Mouse (Mus musculus) midbrain, embryonic 15.5 days (tissue): ENCODE data around the gene Plbd1. TPM values are rescaled to one million over a fixed set of nuclear protein-coding genes. Genes with fewer than 3 reads are reported as not detected.

Experiments
- ATAC-seq: fragments of 200-750 bp; cut with Nextera tagmentation; replicated peaks from 2 replicates; pipeline ENCODE4 v1.8.0; 2017; ENCODE audit warnings: moderate TSS enrichment
- H3K27ac ChIP-seq: fragments of 300-500 bp; sonication (generic); 2 replicates; pipeline ENCODE4 v1.5.1; 2015; ENCODE audit warnings: mild to moderate bottlenecking, inconsistent platforms
- H3K27me3 ChIP-seq: fragments of 300-500 bp; sonication (generic); replicated peaks from 2 replicates; pipeline ENCODE4 v1.6.1; 2015; ENCODE audit warnings: inconsistent platforms
- H3K36me3 ChIP-seq: fragments of 300-500 bp; sonication (generic); replicated peaks from 2 replicates; pipeline ENCODE4 v1.6.1; 2015; ENCODE audit warnings: inconsistent platforms
- H3K4me1 ChIP-seq: fragments of 300-500 bp; sonication (generic); 2 replicates; pipeline ENCODE4 v1.6.1; 2015; ENCODE audit warnings: inconsistent platforms
- H3K4me2 ChIP-seq: fragments of 300-500 bp; sonication (generic); 2 replicates; pipeline ENCODE4 v1.6.1; 2015; ENCODE audit warnings: inconsistent platforms, mild to moderate bottlenecking, moderate library complexity
- H3K4me3 ChIP-seq: fragments of 300-500 bp; sonication (generic); 2 replicates; pipeline ENCODE4 v1.5.1; 2015; ENCODE audit warnings: mild to moderate bottlenecking, inconsistent platforms
- H3K9ac ChIP-seq: fragments of 300-500 bp; sonication (generic); 2 replicates; pipeline ENCODE4 v1.6.1; 2015; ENCODE audit warnings: mild to moderate bottlenecking, inconsistent platforms
- H3K9me3 ChIP-seq: fragments of 300-500 bp; sonication (generic); 2 replicates; pipeline ENCODE4 v1.6.1; 2016; ENCODE audit warnings: inconsistent platforms
- WGBS: fragments of 180-500 bp; shearing (Covaris S2); methylation state at CpG from one replicate; pipeline ENCODE4 v1.1.7; 2015; ENCODE audit warnings: mixed read lengths; 5-methylcytosine and 5-hydroxymethylcytosine counted together
- polyA plus RNA-seq: library from polyadenylated mRNA; unstranded; fragments of >200 nt; fragmentation: Nextera tagmentation; extraction: Ambion mirVana; gene quantifications from 2 replicates; pipeline ENCODE4 v1.2.1, GENCODE M21; 2015

Plbd1 gene
- polyA plus RNA-seq, 1 experiment from 2014 or later, result 0.48 TPM

DNA sequence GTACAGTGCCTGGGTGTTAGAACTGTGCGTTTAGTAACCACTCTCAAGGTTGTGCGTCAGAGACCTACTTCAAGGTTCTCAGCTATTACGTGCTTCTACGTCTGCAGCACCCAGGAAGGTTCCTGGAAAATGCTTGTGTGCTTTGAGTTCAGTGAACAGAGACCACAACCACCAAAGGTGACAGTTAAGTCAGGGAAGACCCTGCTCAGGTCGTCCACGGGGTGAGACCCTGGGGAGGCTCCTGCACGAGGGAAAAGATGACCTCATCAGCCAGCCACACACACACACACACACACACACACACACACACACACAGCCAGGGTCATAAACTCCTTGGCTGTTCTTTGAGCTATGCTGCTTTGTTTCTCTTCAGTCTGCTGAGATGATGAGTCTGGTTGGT lies 59.1 kb downstream of the Plbd1 start:
- H3K4me2 ChIP-seq, result no peak overlapping the region
- H3K9me3 ChIP-seq, result no peaks in the 10 kb centered on the region
- H3K9ac ChIP-seq, result no peak overlapping the region
- 88% methylated on average over 7 of the region's 7 CpGs for WGBS
- H3K4me1 ChIP-seq, result no peaks in the 10 kb centered on the region
- H3K4me3 ChIP-seq, result no peak overlapping the region
- ATAC-seq, result no peak
- H3K27ac ChIP-seq, result no peak overlapping the region
- no peaks in the 10 kb centered on the region for H3K27me3 ChIP-seq
- peaks cover 60% of the 10 kb centered on the region for H3K36me3 ChIP-seq

DNA sequence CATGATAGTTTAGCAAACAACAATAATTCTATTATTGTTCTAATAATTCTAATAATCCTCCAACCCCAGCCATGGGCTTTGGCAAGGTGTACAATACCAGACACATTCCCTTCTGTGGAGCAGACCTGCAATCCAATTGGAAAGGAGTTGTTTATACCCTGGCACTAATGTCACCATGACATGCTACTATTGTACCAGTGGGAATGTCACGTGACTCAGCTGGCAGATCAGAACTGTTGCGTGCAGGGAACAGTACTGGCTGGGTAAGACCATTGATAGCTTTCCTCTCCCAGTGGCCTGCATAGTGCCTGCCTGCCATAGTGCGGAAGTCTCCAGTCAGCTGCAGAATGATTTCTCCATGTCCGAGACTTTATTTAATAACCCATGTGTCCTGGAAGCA lies 67.2 kb downstream of the Plbd1 start:
- Histone ChIP-seq H3K27me3 (no peaks in the 10 kb centered on the region), H3K36me3 (peaks cover 27% of the 10 kb centered on the region), H3K9me3 (no peaks in the 10 kb centered on the region), H3K4me2 (no peak overlapping the region), H3K27ac (no peak overlapping the region), H3K4me1 (no peaks in the 10 kb centered on the region), H3K9ac (no peak overlapping the region), H3K4me3 (no peak overlapping the region)
- no peak for ATAC-seq
- WGBS, result 87% methylated on average over 4 of the region's 4 CpGs

DNA sequence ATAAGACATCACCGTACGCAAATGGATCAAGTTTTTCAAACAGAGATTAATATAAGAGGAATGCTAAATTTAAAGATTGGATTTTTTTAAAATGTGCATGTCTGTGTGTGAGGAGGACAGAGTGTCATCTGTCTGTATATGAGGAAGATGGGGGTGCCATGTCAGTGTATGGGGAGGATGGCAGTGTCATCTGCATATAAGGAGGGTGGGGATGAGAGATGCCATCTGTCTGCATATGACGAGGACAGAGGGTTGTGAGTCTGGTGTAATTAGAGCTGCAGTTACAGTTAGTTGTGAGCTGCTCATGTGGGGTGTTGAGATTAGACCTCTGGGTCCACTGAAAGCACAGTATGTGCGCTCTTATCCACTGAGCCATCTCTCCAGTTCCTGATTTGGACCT lies 71.0 kb downstream of the Plbd1 start:
- Histone ChIP-seq H3K4me1 (no peaks in the 10 kb centered on the region), H3K4me3 (no peak overlapping the region), H3K27ac (no peak overlapping the region), H3K9ac (no peak overlapping the region), H3K27me3 (no peaks in the 10 kb centered on the region), H3K4me2 (no peak overlapping the region), H3K9me3 (no peaks in the 10 kb centered on the region), H3K36me3 (peaks cover 41% of the 10 kb centered on the region)
- WGBS, result 83% methylated on average over 4 of the region's 4 CpGs
- no peak for ATAC-seq

- no peak overlapping the region for H3K9ac ChIP-seq
- H3K27ac ChIP-seq, result no peak overlapping the region
- H3K4me2 ChIP-seq, result no peak overlapping the region
- H3K4me3 ChIP-seq, result no peak overlapping the region
- WGBS, result 88% methylated on average over 5 of the region's 5 CpGs
- no peaks in the 10 kb centered on the region; the same call in 1 of the 2 replicates for H3K9me3 ChIP-seq
- no peak for ATAC-seq
- peaks cover 40% of the 10 kb centered on the region for H3K36me3 ChIP-seq
- no peaks in the 10 kb centered on the region for H3K27me3 ChIP-seq
- no peaks in the 10 kb centered on the region for H3K4me1 ChIP-seq
Measured at GRCm38 (mm10) chr6:136566002-136566401, 95.7 kb downstream of the Plbd1 start.

Other genes with a start within 250 kb of the Plbd1 start
- not detected in 2 replicates for gene E330021D16Rik, start 246.4 kb downstream of the Plbd1 start, polyA plus RNA-seq
- 43.4 and 44.7 TPM in 2 replicates for gene Atf7ip, start 155.8 kb downstream of the Plbd1 start, polyA plus RNA-seq
- 0.97 and 1.6 TPM in 2 replicates for gene Gucy2c, start 119.8 kb upstream of the Plbd1 start, polyA plus RNA-seq
- gene Hist4h4, start 142.5 kb upstream of the Plbd1 start, polyA plus RNA-seq, result 0.77 and 0.87 TPM in 2 replicates
- gene H2afj, start 146.3 kb upstream of the Plbd1 start, polyA plus RNA-seq, result 98.3 and 103 TPM in 2 replicates
- 1.5 and 1.8 TPM in 2 replicates for gene BC049715, start 165.7 kb upstream of the Plbd1 start, polyA plus RNA-seq
- gene Wbp11, start 166.3 kb upstream of the Plbd1 start, polyA plus RNA-seq, result 74.2 and 79.3 TPM in 2 replicates
- gene Smco3, start 173.5 kb upstream of the Plbd1 start, polyA plus RNA-seq, result 0.66 and 1.3 TPM in 2 replicates
- gene Art4, start 195.8 kb upstream of the Plbd1 start, polyA plus RNA-seq, result 0.14 and 0.24 TPM in 2 replicates
- gene Mgp, start 213.9 kb upstream of the Plbd1 start, polyA plus RNA-seq, result 14.8 and 15.4 TPM in 2 replicates